22 mouse cellular contexts compared by ENCODE assay signal in genomic region chr9:46019975-46020374, GRCm38 (mm10). TPM values are rescaled to one million over a fixed set of nuclear protein-coding genes. Genes with fewer than 3 reads are reported as not detected.
DNase-seq lines count a peak whose midpoint lies in the region; ATAC-seq lines count a peak whose summit lies in the region.
"Had no signal": no experiment of that assay in that cellular context is flagged by ENCODE, and none has a peak within 500 bp of the region (broad histone marks: within the 10 kb centered on the region; RNA-seq: fewer than 3 reads in every experiment).

No protein-coding gene starts in this region.

- no peak overlapping the region for H3K9ac ChIP-seq in intestine, embryonic 16.5 days (ENCODE audit: low read depth, low read length)
- H3K9ac ChIP-seq in stomach, embryonic 15.5 days: no peak overlapping the region
- H3K9ac ChIP-seq in forebrain, embryonic 16.5 days (replicated peaks; ENCODE audit: low read depth, low read length): no peak overlapping the region
- no peak overlapping the region for H3K9ac ChIP-seq in kidney, embryonic 15.5 days
- H3K9ac ChIP-seq: embryonic facial prominence, embryonic 15.5 days; forebrain, embryonic 12.5 days; forebrain, postnatal 0 days; heart, embryonic 12.5 days; hindbrain, embryonic 15.5 days had no signal

- no peaks in the 10 kb centered on the region for H3K27me3 ChIP-seq in heart, embryonic 10.5 days (ENCODE audit: insufficient read depth, poor library complexity, severe bottlenecking)
- no peaks in the 10 kb centered on the region for H3K27me3 ChIP-seq in intestine, embryonic 16.5 days (replicated peaks; ENCODE audit: control insufficient read depth, insufficient read depth, low read length)
- H3K27me3 ChIP-seq in stomach, embryonic 15.5 days (replicated peaks): no peaks in the 10 kb centered on the region
- H3K27me3 ChIP-seq in forebrain, embryonic 16.5 days (replicated peaks; ENCODE audit: control insufficient read depth, insufficient read depth, low read length): no peaks in the 10 kb centered on the region
- no peaks in the 10 kb centered on the region for H3K27me3 ChIP-seq in kidney, embryonic 15.5 days
- H3K27me3 ChIP-seq: embryonic facial prominence, embryonic 15.5 days; forebrain, embryonic 12.5 days; heart, embryonic 12.5 days; hindbrain, embryonic 15.5 days; Patski had no signal

- peak; percentile 72 for ATAC-seq in intestine, embryonic 16.5 days
- ATAC-seq in stomach, embryonic 15.5 days (ENCODE audit: insufficient read depth, low FRiP score, low read depth): no peak
- no peak for ATAC-seq in forebrain, embryonic 16.5 days
- no peak for ATAC-seq in kidney, embryonic 15.5 days (replicated peaks; ENCODE audit: low FRiP score)
- ATAC-seq: forebrain, postnatal 0 days; Patski had no signal

- peak; percentile 38 for DNase-seq in heart, embryonic 10.5 days (ENCODE audit: low spot score)
- no peak for DNase-seq in heart, postnatal 25 days (ENCODE audit: low spot score)
- no peak for DNase-seq in layer of hippocampus, postnatal 25 days (ENCODE audit: extremely low spot score in 1 of 2, low spot score in 1 of 2)
- DNase-seq: adrenal gland, adult 2 months; adrenal gland, postnatal 36 days; cerebellum, adult 2 months; cerebellum, postnatal 10 days; embryo, embryonic 11 days; forebrain, postnatal 0 days; gastrocnemius, postnatal 14 days; heart, adult 2 months; heart, postnatal 36 days had no signal

- intact Hi-C loops in heart, postnatal 25 days (cut with DNase I): no loop called here

- 84% methylated on average over 6 of the region's 6 CpGs for WGBS in heart, embryonic 10.5 days
- 50% methylated on average over 6 of the region's 6 CpGs for WGBS in intestine, embryonic 16.5 days
- WGBS in stomach, embryonic 15.5 days: 56% methylated on average over 6 of the region's 6 CpGs
- WGBS in forebrain, embryonic 16.5 days: 91% methylated on average over 6 of the region's 6 CpGs
- WGBS in kidney, embryonic 15.5 days: 74% methylated on average over 6 of the region's 6 CpGs

- H3K36me3 ChIP-seq in heart, embryonic 10.5 days: peaks cover 12% of the 10 kb centered on the region
- no peaks in the 10 kb centered on the region for H3K36me3 ChIP-seq in intestine, embryonic 16.5 days (ENCODE audit: control insufficient read depth, insufficient read depth, low read length)
- no peaks in the 10 kb centered on the region for H3K36me3 ChIP-seq in stomach, embryonic 15.5 days
- H3K36me3 ChIP-seq in forebrain, embryonic 16.5 days (ENCODE audit: control insufficient read depth, insufficient read depth): no peaks in the 10 kb centered on the region
- peaks cover 18% of the 10 kb centered on the region; the same call in 1 of the 2 replicates for H3K36me3 ChIP-seq in kidney, embryonic 15.5 days
- H3K36me3 ChIP-seq: hindbrain, embryonic 15.5 days had no signal

- H3K27ac ChIP-seq in heart, embryonic 10.5 days: no peak overlapping the region
- peak overlapping the region; percentile 23 for H3K27ac ChIP-seq in intestine, embryonic 16.5 days (ENCODE audit: low read length)
- 0 out of 2 replicates have a peak overlapping the region, but pooled peaks have one; percentile 1 for H3K27ac ChIP-seq in stomach, embryonic 15.5 days
- no peak overlapping the region for H3K27ac ChIP-seq in forebrain, embryonic 16.5 days (ENCODE audit: low read length)
- no peak overlapping the region for H3K27ac ChIP-seq in kidney, embryonic 15.5 days
- H3K27ac ChIP-seq: embryonic facial prominence, embryonic 15.5 days; forebrain, embryonic 12.5 days; heart, adult 2 months; hindbrain, embryonic 15.5 days had no signal

- peaks cover 22% of the 10 kb centered on the region for H3K4me1 ChIP-seq in heart, embryonic 10.5 days
- H3K4me1 ChIP-seq in intestine, embryonic 16.5 days (ENCODE audit: control insufficient read depth, insufficient read depth, low read length): peaks cover 38% of the 10 kb centered on the region
- peaks cover 16% of the 10 kb centered on the region for H3K4me1 ChIP-seq in stomach, embryonic 15.5 days
- H3K4me1 ChIP-seq in forebrain, embryonic 16.5 days (replicated peaks; ENCODE audit: control insufficient read depth, insufficient read depth, low read length): peaks cover 15% of the 10 kb centered on the region
- peaks cover 23% of the 10 kb centered on the region for H3K4me1 ChIP-seq in kidney, embryonic 15.5 days

- no peak overlapping the region for H3K4me2 ChIP-seq in intestine, embryonic 16.5 days (ENCODE audit: low read depth, low read length)
- no peak overlapping the region for H3K4me2 ChIP-seq in stomach, embryonic 15.5 days
- H3K4me2 ChIP-seq in forebrain, embryonic 16.5 days (ENCODE audit: low read length): no peak overlapping the region
- H3K4me2 ChIP-seq in kidney, embryonic 15.5 days: no peak overlapping the region
- H3K4me2 ChIP-seq: embryonic facial prominence, embryonic 15.5 days; forebrain, embryonic 12.5 days; heart, embryonic 12.5 days; hindbrain, embryonic 15.5 days had no signal

- no peak overlapping the region for H3K4me3 ChIP-seq in heart, embryonic 10.5 days
- H3K4me3 ChIP-seq in intestine, embryonic 16.5 days (ENCODE audit: low read length): no peak overlapping the region
- no peak overlapping the region for H3K4me3 ChIP-seq in stomach, embryonic 15.5 days (replicated peaks)
- no peak overlapping the region for H3K4me3 ChIP-seq in forebrain, embryonic 16.5 days (replicated peaks; ENCODE audit: low read length)
- H3K4me3 ChIP-seq in kidney, embryonic 15.5 days (replicated peaks): no peak overlapping the region
- H3K4me3 ChIP-seq: embryonic facial prominence, embryonic 15.5 days; erythroblast, embryonic 14.5 days; forebrain, embryonic 12.5 days; heart, adult 2 months; heart, embryonic 12.5 days; hindbrain, embryonic 15.5 days had no signal

- no peaks in the 10 kb centered on the region for H3K9me3 ChIP-seq in heart, embryonic 10.5 days
- no peaks in the 10 kb centered on the region for H3K9me3 ChIP-seq in intestine, embryonic 16.5 days (ENCODE audit: control insufficient read depth, low read length)
- H3K9me3 ChIP-seq in stomach, embryonic 15.5 days: no peaks in the 10 kb centered on the region
- no peaks in the 10 kb centered on the region for H3K9me3 ChIP-seq in forebrain, embryonic 16.5 days (ENCODE audit: control insufficient read depth, low read length)
- no peaks in the 10 kb centered on the region for H3K9me3 ChIP-seq in kidney, embryonic 15.5 days (replicated peaks)
- H3K9me3 ChIP-seq: embryonic facial prominence, embryonic 15.5 days; forebrain, embryonic 12.5 days; heart, embryonic 12.5 days; hindbrain, embryonic 15.5 days had no signal

RNA-seq across cellular contexts. Expression of gene Sik3, which starts 7.4 kb away (rescaled TPM):
- 6.4 and 8.0 TPM in 2 replicates for polyA plus RNA-seq in heart, embryonic 10.5 days (2016; fragmentation: Nextera tagmentation; extraction: Ambion mirVana)
- total RNA-seq in heart, postnatal 25 days (2021): 10 to 100 TPM; 65.6 to 67.2 TPM
- 5.1 and 5.2 TPM in 2 replicates for polyA plus RNA-seq in intestine, embryonic 16.5 days (2015; fragmentation: Nextera tagmentation; extraction: Ambion mirVana)
- polyA plus RNA-seq in stomach, embryonic 15.5 days (2015; fragmentation: Nextera tagmentation; extraction: Ambion mirVana): 11.5 and 15.3 TPM in 2 replicates
- 4.9 and 5.3 TPM in 2 replicates for polyA plus RNA-seq in forebrain, embryonic 16.5 days (2015; fragmentation: Nextera tagmentation; extraction: Ambion mirVana)
- 100 to 1,000 TPM; 136 to 138 TPM for total RNA-seq in layer of hippocampus, postnatal 25 days (2021)
- 9.9 and 10.2 TPM in 2 replicates for polyA plus RNA-seq in kidney, embryonic 15.5 days (2015; fragmentation: Nextera tagmentation; extraction: Ambion mirVana)

RNA-seq across cellular contexts. Expression of gene Pafah1b2, which starts 7.5 kb away (rescaled TPM):
- polyA plus RNA-seq in heart, embryonic 10.5 days (2016; fragmentation: Nextera tagmentation; extraction: Ambion mirVana): 183 and 212 TPM in 2 replicates
- 10 to 100 TPM; 55.1 to 62.3 TPM for total RNA-seq in heart, postnatal 25 days (2021)
- polyA plus RNA-seq in intestine, embryonic 16.5 days (2015; fragmentation: Nextera tagmentation; extraction: Ambion mirVana): 123 and 137 TPM in 2 replicates
- polyA plus RNA-seq in stomach, embryonic 15.5 days (2015; fragmentation: Nextera tagmentation; extraction: Ambion mirVana): 144 and 148 TPM in 2 replicates
- 291 and 321 TPM in 2 replicates for polyA plus RNA-seq in forebrain, embryonic 16.5 days (2015; fragmentation: Nextera tagmentation; extraction: Ambion mirVana)
- total RNA-seq in layer of hippocampus, postnatal 25 days (2021): 100 to 1,000 TPM; 212 to 221 TPM
- 162 and 170 TPM in 2 replicates for polyA plus RNA-seq in kidney, embryonic 15.5 days (2015; fragmentation: Nextera tagmentation; extraction: Ambion mirVana)

Comparison
In these comparisons a context has a peak if more than half of its experiments do, and no peak if none do; other contexts are left out.
1. H3K27ac ChIP-seq: peak in intestine, embryonic 16.5 days (single experiment) and stomach, embryonic 15.5 days (single experiment); none in heart, embryonic 10.5 days (single experiment), forebrain, embryonic 16.5 days (single experiment) and kidney, embryonic 15.5 days (single experiment).